Mouse (Mus musculus) T-helper 1 cell (primary cell): ENCODE measurements around the gene Slc15a3.

Experiments
- in situ Hi-C: fragments of 300-600 bp; cut with MboI, MseI; formaldehyde crosslinking; loops from one replicate; pipeline ENCODE4 v1.15.1; 2025; ENCODE audit warnings: high pct_unique_total_duplicates

The Slc15a3 gene

GRCm38 (mm10) chr19:10821319-10821718 is 18.2 kb upstream of the Slc15a3 start:
- in situ Hi-C loops: no loop called here

- in situ Hi-C loops: no loop called here
These were observed 17.0 kb upstream of the Slc15a3 start for GRCm38 (mm10) chr19:10822534-10822933.

- in situ Hi-C loops: no loop called here
These were observed 15.5 kb upstream of the Slc15a3 start for GRCm38 (mm10) chr19:10824061-10824460.

GRCm38 (mm10) chr19:10828321-10828720 is 11.2 kb upstream of the Slc15a3 start:
- in situ Hi-C loops: loop anchor here (5.0 kb wide), 3 partner anchors 41 to 694 kb away; partner anchors contain the start of gene Cd5

DNA sequence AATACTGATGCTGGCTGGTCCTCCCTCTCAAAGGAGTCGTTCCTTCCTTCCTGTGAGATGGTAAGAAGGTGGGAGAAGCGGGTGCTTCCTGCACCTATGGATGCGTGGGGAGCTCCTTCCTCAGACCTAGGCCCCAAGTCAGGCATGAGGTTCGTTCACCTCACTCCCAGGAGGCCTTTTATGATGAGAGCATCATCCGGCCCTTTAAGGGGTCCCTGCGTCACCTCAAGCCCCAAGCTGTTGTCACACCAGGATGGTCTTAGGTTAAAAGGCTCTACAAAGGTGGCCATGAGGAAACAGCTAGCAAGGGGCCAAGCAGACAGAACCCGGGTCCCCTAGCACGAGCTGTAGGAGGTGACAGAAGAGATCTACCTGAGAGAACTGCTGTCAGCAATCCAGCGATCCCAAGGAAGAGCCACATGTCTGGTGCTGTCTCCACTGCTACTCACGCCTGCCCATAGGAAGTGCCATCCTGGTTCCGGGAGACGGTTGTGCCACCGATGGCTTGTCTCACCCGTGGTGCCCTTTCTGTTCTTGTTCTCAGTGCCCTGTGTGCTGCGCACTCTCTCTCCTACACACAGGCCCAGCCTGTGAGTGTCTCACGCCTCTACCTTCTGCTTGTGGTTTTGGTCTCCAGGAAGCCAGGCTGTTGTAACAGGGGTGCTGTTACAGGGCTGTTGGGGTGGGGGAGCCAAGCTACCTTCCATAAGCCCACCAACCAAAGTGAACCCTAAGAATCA is 9.9 kb upstream of the Slc15a3 start, which contains the start of gene Cd6:
Gene Cd6 (minus strand): TSS at position 623 of the 740 bp plus-strand sequence.
- in situ Hi-C loops: loop anchor here (5.0 kb wide), 3 partner anchors 42 to 693 kb away; partner anchors contain the start of gene Cd5

GRCm38 (mm10) chr19:10831424-10831823 is 8.1 kb upstream of the Slc15a3 start:
- in situ Hi-C loops: no loop called here

DNA sequence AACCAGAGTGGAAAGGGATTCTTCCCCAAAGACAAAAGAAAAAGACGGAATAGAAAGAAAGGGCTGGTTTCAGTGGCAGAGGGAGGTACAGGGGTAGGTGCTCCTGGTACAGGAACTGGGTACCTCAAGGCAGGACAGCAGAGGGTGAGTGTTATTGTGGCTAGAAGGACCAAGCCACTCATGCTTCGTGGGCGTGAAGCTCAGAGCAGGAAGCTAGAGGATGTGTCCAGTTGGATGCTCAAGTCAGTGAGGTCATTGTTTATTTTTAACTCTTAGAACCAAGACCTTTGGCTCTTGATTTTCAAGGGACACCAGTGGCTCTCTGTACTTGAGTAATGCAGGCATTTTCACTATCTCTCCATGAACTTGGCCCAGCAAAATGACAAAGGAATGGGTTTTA is 7.5 kb upstream of the Slc15a3 start:
- in situ Hi-C loops: no loop called here

DNA sequence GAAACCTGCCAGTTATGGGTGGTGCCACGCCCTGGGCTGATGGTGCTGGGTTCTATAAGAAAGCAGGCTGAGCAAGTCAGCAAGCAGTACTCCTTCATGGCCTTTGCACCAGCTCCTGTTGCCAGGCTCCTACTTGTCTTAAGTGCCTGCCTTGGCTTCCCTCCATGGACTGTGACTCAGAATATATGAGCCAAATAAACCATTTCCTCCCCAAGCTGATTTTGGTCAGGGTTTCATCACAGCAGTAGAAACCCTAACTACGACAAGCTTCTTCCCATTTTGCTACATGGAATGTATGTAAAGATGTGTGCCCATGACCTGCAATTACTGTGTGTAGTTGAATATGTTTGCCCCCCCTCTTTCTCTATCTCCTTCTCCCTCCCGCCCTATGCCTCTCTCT is 5.9 kb upstream of the Slc15a3 start:
- in situ Hi-C loops: no loop called here

- in situ Hi-C loops: no loop called here
These were observed 3.9 kb upstream of the Slc15a3 start for GRCm38 (mm10) chr19:10835671-10836070.

GRCm38 (mm10) chr19:10841721-10842626 is 2.4 kb downstream of the Slc15a3 start:
- in situ Hi-C loops: no loop called here

DNA sequence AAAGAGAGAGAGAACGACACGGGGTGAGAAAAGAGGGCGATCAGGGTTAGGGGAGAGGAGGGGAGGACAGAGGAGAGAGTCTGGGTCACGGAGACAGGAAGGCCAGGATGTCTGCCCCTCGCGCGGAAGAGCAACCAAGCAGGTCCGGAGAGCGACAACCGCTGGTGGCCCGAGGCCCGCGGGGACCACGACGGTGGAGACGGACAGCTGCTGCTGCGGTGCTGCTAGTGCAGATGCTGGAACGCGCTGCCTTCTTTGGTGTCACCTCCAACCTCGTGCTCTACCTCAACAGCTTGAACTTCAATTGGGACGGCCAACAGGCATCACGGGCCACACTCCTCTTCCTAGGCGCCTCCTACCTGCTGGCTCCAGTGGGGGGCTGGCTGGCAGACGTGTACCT is 3.4 kb downstream of the Slc15a3 start:
- in situ Hi-C loops: no loop called here

DNA sequence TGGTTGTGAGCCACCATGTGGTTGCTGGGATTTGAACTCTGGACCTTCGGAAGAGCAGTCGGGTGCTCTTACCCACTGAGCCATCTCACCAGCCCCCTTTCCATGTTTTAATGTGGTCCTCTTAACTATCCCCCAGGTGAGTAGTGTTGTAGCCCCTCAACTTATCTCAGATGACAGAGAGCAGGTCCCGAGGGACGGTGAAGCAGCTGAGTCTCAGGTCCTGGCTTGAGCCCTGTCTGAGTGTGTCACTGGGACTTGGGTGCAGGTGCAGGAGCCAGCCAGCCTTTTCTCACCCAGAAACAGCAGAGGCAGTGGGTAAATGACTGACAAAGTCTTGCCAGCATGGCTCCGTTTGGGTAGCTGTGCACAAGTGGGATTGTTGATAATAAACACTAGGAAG is 4.7 kb downstream of the Slc15a3 start:
- in situ Hi-C loops: no loop called here

GRCm38 (mm10) chr19:10845454-10845853 is 5.9 kb downstream of the Slc15a3 start:
- in situ Hi-C loops: no loop called here

- in situ Hi-C loops: no loop called here
These were observed 6.6 kb downstream of the Slc15a3 start for GRCm38 (mm10) chr19:10846150-10846549.

- in situ Hi-C loops: no loop called here
These were observed 8.0 kb downstream of the Slc15a3 start for GRCm38 (mm10) chr19:10847311-10848087.

DNA sequence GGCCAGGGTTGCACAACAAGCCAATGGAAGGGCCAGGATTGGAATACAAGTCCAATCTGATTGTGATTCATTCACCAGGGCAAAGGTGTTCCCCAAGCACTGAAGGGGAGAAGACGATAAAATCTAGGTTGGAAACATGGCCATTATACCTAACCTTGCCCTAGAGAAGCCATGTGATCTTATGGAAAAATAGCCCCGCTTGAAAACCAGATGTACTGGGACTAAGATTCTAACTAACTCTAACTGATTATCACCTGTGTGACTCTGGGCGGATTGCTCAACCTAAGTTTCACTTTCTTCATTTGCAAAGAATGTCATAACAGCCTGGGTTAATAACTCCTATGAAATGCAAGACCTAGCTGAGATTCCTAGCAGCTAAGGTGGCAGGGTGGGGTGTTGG is 15.9 kb downstream of the Slc15a3 start:
- in situ Hi-C loops: no loop called here

DNA sequence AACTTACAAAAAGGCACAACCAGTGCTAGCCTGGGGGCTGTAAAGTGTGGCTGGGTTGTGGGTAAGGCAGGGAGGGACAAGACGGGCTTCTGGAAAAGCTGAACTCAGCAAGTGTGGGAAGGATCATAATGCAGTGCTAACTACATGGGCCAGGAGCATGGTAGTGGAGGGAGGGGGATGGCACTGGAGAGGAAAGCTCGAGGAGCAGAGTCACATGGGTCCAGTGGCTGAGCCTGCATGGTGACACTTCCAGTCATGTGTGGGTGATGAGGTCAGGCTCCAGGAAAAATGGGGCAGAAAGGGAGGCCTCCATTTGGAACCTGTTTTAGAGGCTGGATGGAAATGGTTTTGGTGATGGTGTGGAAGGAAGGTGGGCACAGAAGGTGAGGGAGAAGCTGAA is 17.0 kb downstream of the Slc15a3 start:
- in situ Hi-C loops: no loop called here

- in situ Hi-C loops: no loop called here
These were observed 20.6 kb downstream of the Slc15a3 start for GRCm38 (mm10) chr19:10860072-10860497.

GRCm38 (mm10) chr19:10866351-10866750 is 26.8 kb downstream of the Slc15a3 start:
- in situ Hi-C loops: no loop called here

- in situ Hi-C loops: no loop called here
These were observed 28.6 kb downstream of the Slc15a3 start for GRCm38 (mm10) chr19:10867946-10868622.

- in situ Hi-C loops: no loop called here
These were observed 29.2 kb downstream of the Slc15a3 start for GRCm38 (mm10) chr19:10868623-10869141.
